Mouse (Mus musculus): ENCODE data around the gene Usp24. TPM values are rescaled to one million over a fixed set of nuclear protein-coding genes. Genes with fewer than 3 reads are reported as not detected.

The Usp24 gene
- total RNA-seq, 1 experiment: 30.5 TPM

GRCm38 (mm10) chr4:106472335-106472734 is 156.3 kb downstream of the Usp24 start:
- no peak overlapping the region for H3K27ac ChIP-seq (ENCODE audit: insufficient read depth, low read depth, low read length, poor library complexity, severe bottlenecking)
- H3K4me3 ChIP-seq (ENCODE audit: insufficient read depth in 1 of 2, low read depth in 1 of 2, low read length in 2 of 2, poor library complexity in 1 of 2, severe bottlenecking in 1 of 2): no peak overlapping the region
- in situ Hi-C loops (cut with MboI; ENCODE audit: low sequenced_read_pairs in 2 of 2, unreplicated experiment in 2 of 2): no loop called here
- no peak overlapping the region for H3K9ac ChIP-seq (ENCODE audit: insufficient read depth, low read depth, low read length, poor library complexity, severe bottlenecking)
- peak; percentile 60 for DNase-seq (ENCODE audit: low read depth, low spot score)
- H3K36me3 ChIP-seq (ENCODE audit: control insufficient read depth, insufficient read depth, low read length, poor library complexity, severe bottlenecking): no peaks in the 10 kb centered on the region
- no peaks in the 10 kb centered on the region for H3K9me3 ChIP-seq (ENCODE audit: control insufficient read depth, insufficient read depth, low read depth, low read length)
- TF ChIP-seq ZC3H11A (IDR thresholded peaks at IDR 0.05; ENCODE audit: borderline replicate concordance, low read depth, low read length) (peak; percentile 53), HCFC1 (IDR thresholded peaks at IDR 0.05; ENCODE audit: borderline replicate concordance, insufficient read depth, low read length) (no peak), MAFK (IDR thresholded peaks at IDR 0.05; ENCODE audit: insufficient read depth, low read depth, low read length) (no peak), ZNF384 (IDR thresholded peaks at IDR 0.05; ENCODE audit: low read depth, low read length) (no peak)
- H3K4me1 ChIP-seq (ENCODE audit: control insufficient read depth in 2 of 2, insufficient read depth in 2 of 2, low read length in 2 of 2, poor library complexity in 1 of 2): no peaks in the 10 kb centered on the region

- in situ Hi-C loops (cut with MboI; ENCODE audit: low sequenced_read_pairs in 2 of 2, unreplicated experiment in 2 of 2): no loop called here
- TF ChIP-seq ZC3H11A (IDR thresholded peaks at IDR 0.05; ENCODE audit: borderline replicate concordance, low read depth, low read length) (no peak), HCFC1 (IDR thresholded peaks at IDR 0.05; ENCODE audit: borderline replicate concordance, insufficient read depth, low read length) (no peak), CHD2 (IDR thresholded peaks at IDR 0.05; ENCODE audit: low read depth, low read length) (no peak), MAFK (IDR thresholded peaks at IDR 0.05; ENCODE audit: insufficient read depth, low read depth, low read length) (no peak), ZNF384 (IDR thresholded peaks at IDR 0.05; ENCODE audit: low read depth, low read length) (no peak)
- H3K9ac ChIP-seq (ENCODE audit: insufficient read depth, low read depth, low read length, poor library complexity, severe bottlenecking): no peak overlapping the region
- H3K4me3 ChIP-seq (ENCODE audit: insufficient read depth in 1 of 2, low read depth in 1 of 2, low read length in 2 of 2, poor library complexity in 1 of 2, severe bottlenecking in 1 of 2): no peak overlapping the region
- no peak overlapping the region for H3K27ac ChIP-seq (ENCODE audit: insufficient read depth, low read depth, low read length, poor library complexity, severe bottlenecking)
- no peaks in the 10 kb centered on the region for H3K4me1 ChIP-seq (ENCODE audit: control insufficient read depth in 2 of 2, insufficient read depth in 2 of 2, low read length in 2 of 2, poor library complexity in 1 of 2)
- no peaks in the 10 kb centered on the region for H3K36me3 ChIP-seq (ENCODE audit: control insufficient read depth, insufficient read depth, low read length, poor library complexity, severe bottlenecking)
- DNase-seq (ENCODE audit: low read depth, low spot score): peak; percentile 55
- H3K9me3 ChIP-seq (ENCODE audit: control insufficient read depth, insufficient read depth, low read depth, low read length): no peaks in the 10 kb centered on the region
Measured at GRCm38 (mm10) chr4:106474241-106474640, 158.2 kb downstream of the Usp24 start.

GRCm38 (mm10) chr4:106480545-106480944 is 164.5 kb downstream of the Usp24 start:
- H3K36me3 ChIP-seq (ENCODE audit: control insufficient read depth, insufficient read depth, low read length, poor library complexity, severe bottlenecking): no peaks in the 10 kb centered on the region
- no peak overlapping the region for H3K9ac ChIP-seq (ENCODE audit: insufficient read depth, low read depth, low read length, poor library complexity, severe bottlenecking)
- H3K9me3 ChIP-seq (ENCODE audit: control insufficient read depth, insufficient read depth, low read depth, low read length): no peaks in the 10 kb centered on the region
- no peak overlapping the region for H3K27ac ChIP-seq (ENCODE audit: insufficient read depth, low read depth, low read length, poor library complexity, severe bottlenecking)
- TF ChIP-seq ZNF384 (IDR thresholded peaks at IDR 0.05; ENCODE audit: low read depth, low read length): no peak
- DNase-seq (ENCODE audit: low read depth, low spot score): no peak
- H3K4me1 ChIP-seq (ENCODE audit: control insufficient read depth in 2 of 2, insufficient read depth in 2 of 2, low read length in 2 of 2, poor library complexity in 1 of 2): no peaks in the 10 kb centered on the region
- no peak overlapping the region for H3K4me3 ChIP-seq (ENCODE audit: insufficient read depth in 1 of 2, low read depth in 1 of 2, low read length in 2 of 2, poor library complexity in 1 of 2, severe bottlenecking in 1 of 2)
- in situ Hi-C loops (cut with MboI; ENCODE audit: low sequenced_read_pairs in 2 of 2, unreplicated experiment in 2 of 2): no loop called here

DNA sequence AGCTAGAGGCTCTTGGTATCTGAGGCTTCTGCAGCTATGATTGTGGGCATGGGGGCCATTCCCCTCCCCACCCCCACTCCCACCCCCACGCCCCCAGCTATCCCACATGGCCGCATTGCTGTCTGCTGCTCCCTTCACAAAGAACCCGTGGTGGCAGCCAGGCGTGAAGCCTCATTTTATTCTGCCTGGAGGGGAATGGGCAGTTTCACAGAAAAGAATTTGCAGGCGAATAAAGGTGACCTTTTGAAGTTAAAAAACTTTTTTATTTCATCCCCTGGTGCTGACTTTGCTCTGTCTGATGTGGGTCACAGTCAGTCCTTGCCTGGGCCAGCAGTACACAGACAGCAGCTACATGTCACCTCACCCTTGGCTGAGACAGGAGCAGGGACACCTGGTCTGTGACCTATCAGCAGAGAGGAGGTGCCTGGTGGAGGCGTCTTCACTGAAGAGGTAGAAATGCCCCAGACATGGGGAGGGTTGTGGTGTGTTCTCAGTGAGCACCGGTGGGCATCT is 167.3 kb downstream of the Usp24 start:
- Histone ChIP-seq H3K9ac (ENCODE audit: insufficient read depth, low read depth, low read length, poor library complexity, severe bottlenecking) (no peak overlapping the region), H3K4me1 (ENCODE audit: control insufficient read depth in 2 of 2, insufficient read depth in 2 of 2, low read length in 2 of 2, poor library complexity in 1 of 2) (no peaks in the 10 kb centered on the region), H3K9me3 (ENCODE audit: control insufficient read depth, insufficient read depth, low read depth, low read length) (no peaks in the 10 kb centered on the region), H3K4me3 (ENCODE audit: insufficient read depth in 1 of 2, low read depth in 1 of 2, low read length in 2 of 2, poor library complexity in 1 of 2, severe bottlenecking in 1 of 2) (no peak overlapping the region), H3K27ac (ENCODE audit: insufficient read depth, low read depth, low read length, poor library complexity, severe bottlenecking) (no peak overlapping the region), H3K36me3 (ENCODE audit: control insufficient read depth, insufficient read depth, low read length, poor library complexity, severe bottlenecking) (no peaks in the 10 kb centered on the region)
- no peak for DNase-seq (ENCODE audit: low read depth, low spot score)
- in situ Hi-C loops (cut with MboI; ENCODE audit: low sequenced_read_pairs in 2 of 2, unreplicated experiment in 2 of 2): no loop called here
- TF ChIP-seq HCFC1 (IDR thresholded peaks at IDR 0.05; ENCODE audit: borderline replicate concordance, insufficient read depth, low read length): no peak
- TF ChIP-seq MAFK (IDR thresholded peaks at IDR 0.05; ENCODE audit: insufficient read depth, low read depth, low read length): no peak
- no peak for TF ChIP-seq ZC3H11A (IDR thresholded peaks at IDR 0.05; ENCODE audit: borderline replicate concordance, low read depth, low read length)
- no peak for TF ChIP-seq ZNF384 (IDR thresholded peaks at IDR 0.05; ENCODE audit: low read depth, low read length)
- TF ChIP-seq CHD2 (IDR thresholded peaks at IDR 0.05; ENCODE audit: low read depth, low read length): no peak

DNA sequence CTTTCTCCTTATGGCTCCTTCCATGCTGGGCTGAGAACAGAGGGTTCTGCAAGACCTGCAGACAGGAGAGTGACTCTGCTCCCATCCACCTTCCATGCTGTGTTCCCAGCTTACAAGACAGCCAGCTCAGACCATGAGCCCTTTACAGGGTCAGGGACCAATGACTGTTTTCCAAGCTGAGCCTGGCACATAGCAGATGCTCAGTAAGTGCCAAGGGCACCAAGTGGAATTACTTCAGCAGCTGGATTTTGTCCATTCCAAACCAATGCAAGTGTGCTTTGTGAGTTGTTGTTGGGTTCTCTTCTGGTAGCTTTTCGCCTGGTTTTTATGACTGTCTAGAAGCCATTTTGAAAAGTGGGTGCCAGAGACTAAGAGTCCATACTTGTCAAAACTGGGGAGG is 167.8 kb downstream of the Usp24 start:
- Histone ChIP-seq H3K27ac (ENCODE audit: insufficient read depth, low read depth, low read length, poor library complexity, severe bottlenecking) (no peak overlapping the region), H3K36me3 (ENCODE audit: control insufficient read depth, insufficient read depth, low read length, poor library complexity, severe bottlenecking) (no peaks in the 10 kb centered on the region), H3K9me3 (ENCODE audit: control insufficient read depth, insufficient read depth, low read depth, low read length) (no peaks in the 10 kb centered on the region), H3K9ac (ENCODE audit: insufficient read depth, low read depth, low read length, poor library complexity, severe bottlenecking) (no peak overlapping the region), H3K4me1 (ENCODE audit: control insufficient read depth in 2 of 2, insufficient read depth in 2 of 2, low read length in 2 of 2, poor library complexity in 1 of 2) (no peaks in the 10 kb centered on the region), H3K4me3 (ENCODE audit: insufficient read depth in 1 of 2, low read depth in 1 of 2, low read length in 2 of 2, poor library complexity in 1 of 2, severe bottlenecking in 1 of 2) (no peak overlapping the region)
- TF ChIP-seq MAFK (IDR thresholded peaks at IDR 0.05; ENCODE audit: insufficient read depth, low read depth, low read length) (no peak), HCFC1 (IDR thresholded peaks at IDR 0.05; ENCODE audit: borderline replicate concordance, insufficient read depth, low read length) (no peak), ZC3H11A (IDR thresholded peaks at IDR 0.05; ENCODE audit: borderline replicate concordance, low read depth, low read length) (no peak), CHD2 (IDR thresholded peaks at IDR 0.05; ENCODE audit: low read depth, low read length) (no peak), ZNF384 (IDR thresholded peaks at IDR 0.05; ENCODE audit: low read depth, low read length) (no peak)
- in situ Hi-C loops (cut with MboI; ENCODE audit: low sequenced_read_pairs in 2 of 2, unreplicated experiment in 2 of 2): no loop called here
- DNase-seq (ENCODE audit: low read depth, low spot score): no peak

Measured in ES-E14 (cell line).